Mouse (Mus musculus): ENCODE data around the gene Gm42417. TPM values are rescaled to one million over a fixed set of nuclear protein-coding genes. Genes with fewer than 3 reads are reported as not detected.

The Gm42417 gene
- polyA plus RNA-seq, 1 experiment from 2014 or later, result not detected

DNA sequence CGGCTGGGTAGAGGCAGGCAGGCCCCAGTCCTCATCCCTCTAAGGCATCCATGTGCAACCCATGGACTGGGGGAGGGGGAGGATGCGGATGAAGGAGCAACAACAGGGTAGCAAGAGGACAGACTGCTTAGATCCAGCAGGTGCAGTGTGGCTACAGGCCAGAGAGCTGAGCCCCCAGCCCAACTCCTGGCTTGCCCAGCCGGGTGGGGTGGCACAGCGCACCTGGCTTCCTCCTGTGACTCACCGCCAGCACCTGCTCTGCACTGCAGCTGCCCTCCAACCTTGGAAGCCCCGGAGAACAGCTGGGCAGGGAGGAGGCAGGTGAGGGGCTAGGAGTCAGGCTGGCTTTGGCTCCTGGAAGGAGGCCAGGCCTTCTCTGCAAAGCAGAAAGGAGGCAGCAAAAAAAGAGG, 40.8 kb upstream of the Gm42417 start:
- Histone ChIP-seq H3K27me3 (ENCODE audit: control insufficient read depth, insufficient read depth, low read length) (no peaks in the 10 kb centered on the region), H3K4me2 (ENCODE audit: low read depth, low read length) (peak overlapping the region; percentile 38; the same call in 1 of the 2 replicates), H3K36me3 (replicated peaks; ENCODE audit: control insufficient read depth, insufficient read depth, low read depth, low read length) (no peaks in the 10 kb centered on the region), H3K4me1 (ENCODE audit: control insufficient read depth, insufficient read depth, low read length) (peaks cover 14% of the 10 kb centered on the region), H3K9me3 (replicated peaks; ENCODE audit: control insufficient read depth, low read length) (no peaks in the 10 kb centered on the region), H3K27ac (replicated peaks; ENCODE audit: low read depth, low read length) (peak overlapping the region; percentile 81), H3K4me3 (ENCODE audit: low read depth, low read length) (no peak overlapping the region; the same call in 1 of the 2 replicates), H3K9ac (replicated peaks; ENCODE audit: low read length) (peak overlapping the region; percentile 37)
- peak; percentile 36 for ATAC-seq (replicated peaks; ENCODE audit: insufficient number of reproducible peaks, low FRiP score, low TSS enrichment, low read depth)
- no peak for DNase-seq (ENCODE audit: low spot score)
- 10% methylated on average over 6 of the region's 6 CpGs for WGBS

DNA sequence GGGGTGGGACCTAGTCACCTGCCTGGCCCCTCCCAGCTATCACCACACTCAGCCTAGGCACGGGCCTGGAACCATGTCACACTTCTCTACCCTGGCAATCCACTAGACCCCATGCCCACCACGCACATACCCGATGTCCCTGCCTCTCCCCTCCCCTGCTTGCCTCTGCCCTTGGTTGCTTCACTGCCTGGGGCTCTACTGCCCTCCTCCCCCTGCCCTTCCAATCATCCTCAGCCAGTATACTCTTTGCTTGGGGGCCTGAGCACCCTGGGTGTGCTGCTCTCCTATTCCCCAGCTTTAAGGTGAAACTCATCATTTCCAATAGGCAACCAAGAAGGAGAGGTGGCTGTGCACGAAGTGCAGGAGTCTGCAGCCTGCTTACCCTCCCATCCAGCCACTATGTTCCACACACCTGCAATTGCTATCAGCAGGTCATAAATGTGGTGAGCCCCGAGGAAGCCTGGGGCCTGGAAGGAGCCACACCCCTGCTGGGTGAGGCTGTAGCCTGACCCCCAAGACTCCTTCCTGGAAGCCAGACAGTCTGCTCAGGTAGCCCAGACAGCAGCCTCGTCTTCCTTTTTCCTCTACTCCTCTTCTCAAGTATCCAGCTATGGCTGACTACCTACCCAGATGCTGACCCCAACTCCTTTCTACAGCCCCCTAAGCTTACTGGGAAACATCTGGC, 37.9 kb upstream of the Gm42417 start:
- 57% methylated on average over 6 of the region's 6 CpGs for WGBS
- no peak for ATAC-seq (replicated peaks; ENCODE audit: insufficient number of reproducible peaks, low FRiP score, low TSS enrichment, low read depth)
- no peak overlapping the region for H3K9ac ChIP-seq (replicated peaks; ENCODE audit: low read length)
- H3K36me3 ChIP-seq (replicated peaks; ENCODE audit: control insufficient read depth, insufficient read depth, low read depth, low read length), result no peaks in the 10 kb centered on the region
- H3K27ac ChIP-seq (replicated peaks; ENCODE audit: low read depth, low read length), result no peak overlapping the region
- no peak for DNase-seq (ENCODE audit: low spot score)
- H3K4me1 ChIP-seq (ENCODE audit: control insufficient read depth, insufficient read depth, low read length), result peaks cover 14% of the 10 kb centered on the region
- H3K4me2 ChIP-seq (ENCODE audit: low read depth, low read length), result no peak overlapping the region
- no peaks in the 10 kb centered on the region for H3K27me3 ChIP-seq (ENCODE audit: control insufficient read depth, insufficient read depth, low read length)
- H3K4me3 ChIP-seq (ENCODE audit: low read depth, low read length), result no peak overlapping the region
- H3K9me3 ChIP-seq (replicated peaks; ENCODE audit: control insufficient read depth, low read length), result no peaks in the 10 kb centered on the region

GRCm38 (mm10) chr1:36575347-36575746, 36.1 kb upstream of the Gm42417 start:
- H3K4me3 ChIP-seq (ENCODE audit: low read depth, low read length), result no peak overlapping the region
- no peaks in the 10 kb centered on the region for H3K27me3 ChIP-seq (ENCODE audit: control insufficient read depth, insufficient read depth, low read length)
- peaks cover 6% of the 10 kb centered on the region for H3K4me1 ChIP-seq (ENCODE audit: control insufficient read depth, insufficient read depth, low read length)
- H3K36me3 ChIP-seq (replicated peaks; ENCODE audit: control insufficient read depth, insufficient read depth, low read depth, low read length), result no peaks in the 10 kb centered on the region
- H3K9ac ChIP-seq (replicated peaks; ENCODE audit: low read length), result no peak overlapping the region
- ATAC-seq (replicated peaks; ENCODE audit: insufficient number of reproducible peaks, low FRiP score, low TSS enrichment, low read depth) (no peak), DNase-seq (ENCODE audit: low spot score) (no peak)
- 53% methylated on average over 6 of the region's 6 CpGs for WGBS
- no peak overlapping the region for H3K4me2 ChIP-seq (ENCODE audit: low read depth, low read length)
- H3K9me3 ChIP-seq (replicated peaks; ENCODE audit: control insufficient read depth, low read length), result no peaks in the 10 kb centered on the region
- 0 out of 2 replicates have a peak overlapping the region, but pooled peaks have one; percentile 14 for H3K27ac ChIP-seq (replicated peaks; ENCODE audit: low read depth, low read length)

DNA sequence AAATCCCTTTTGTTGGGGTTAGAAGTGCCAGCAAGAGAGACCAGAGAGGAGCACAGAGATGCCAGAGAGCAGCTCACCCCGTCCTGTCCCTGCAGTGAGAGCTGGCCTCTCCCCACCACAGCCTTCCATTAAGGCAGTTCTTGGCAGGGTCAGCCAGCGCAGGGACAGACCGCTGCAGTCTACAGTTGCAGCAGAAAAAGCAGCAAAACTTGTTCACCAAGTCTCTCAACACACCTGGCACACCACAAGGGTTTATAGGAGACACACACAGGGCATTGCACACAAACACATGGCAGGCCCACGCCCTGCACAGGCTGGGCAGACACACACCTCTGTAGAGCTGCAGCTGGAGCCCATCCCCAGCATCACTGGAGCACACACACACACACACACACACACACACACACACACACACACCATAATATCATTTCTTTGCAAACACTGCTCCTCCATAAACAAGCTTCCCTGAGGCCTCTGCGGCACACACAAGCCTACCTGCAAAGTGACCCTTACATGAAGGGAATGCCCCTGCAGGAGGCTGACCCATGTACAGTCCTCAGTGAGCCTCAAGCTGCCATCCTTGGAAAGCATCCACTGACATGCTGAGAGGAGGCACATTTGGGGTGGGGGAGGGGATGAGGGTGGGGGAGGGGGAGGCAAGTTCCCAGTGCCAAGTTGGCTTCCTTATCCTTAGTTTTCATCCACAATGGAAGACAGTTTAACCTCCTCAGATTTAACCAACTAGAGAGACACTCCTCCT, 35.1 kb upstream of the Gm42417 start:
- DNase-seq (ENCODE audit: low spot score) (no peak), ATAC-seq (replicated peaks; ENCODE audit: insufficient number of reproducible peaks, low FRiP score, low TSS enrichment, low read depth) (no peak)
- 77% methylated on average over 5 of the region's 5 CpGs for WGBS
- Histone ChIP-seq H3K9ac (replicated peaks; ENCODE audit: low read length) (no peak overlapping the region), H3K4me1 (ENCODE audit: control insufficient read depth, insufficient read depth, low read length) (no peaks in the 10 kb centered on the region), H3K4me2 (ENCODE audit: low read depth, low read length) (no peak overlapping the region), H3K9me3 (replicated peaks; ENCODE audit: control insufficient read depth, low read length) (no peaks in the 10 kb centered on the region), H3K27ac (replicated peaks; ENCODE audit: low read depth, low read length) (no peak overlapping the region), H3K36me3 (replicated peaks; ENCODE audit: control insufficient read depth, insufficient read depth, low read depth, low read length) (no peaks in the 10 kb centered on the region), H3K4me3 (ENCODE audit: low read depth, low read length) (no peak overlapping the region), H3K27me3 (ENCODE audit: control insufficient read depth, insufficient read depth, low read length) (no peaks in the 10 kb centered on the region)

GRCm38 (mm10) chr1:36573524-36573923, 34.3 kb upstream of the Gm42417 start:
- no peak overlapping the region for H3K4me3 ChIP-seq (ENCODE audit: low read depth, low read length)
- no peaks in the 10 kb centered on the region for H3K36me3 ChIP-seq (replicated peaks; ENCODE audit: control insufficient read depth, insufficient read depth, low read depth, low read length)
- no peak overlapping the region for H3K27ac ChIP-seq (replicated peaks; ENCODE audit: low read depth, low read length)
- DNase-seq (ENCODE audit: low spot score), result no peak
- H3K27me3 ChIP-seq (ENCODE audit: control insufficient read depth, insufficient read depth, low read length), result no peaks in the 10 kb centered on the region
- no peak for ATAC-seq (replicated peaks; ENCODE audit: insufficient number of reproducible peaks, low FRiP score, low TSS enrichment, low read depth)
- H3K4me2 ChIP-seq (ENCODE audit: low read depth, low read length), result no peak overlapping the region
- no peak overlapping the region for H3K9ac ChIP-seq (replicated peaks; ENCODE audit: low read length)
- no peaks in the 10 kb centered on the region for H3K9me3 ChIP-seq (replicated peaks; ENCODE audit: control insufficient read depth, low read length)
- H3K4me1 ChIP-seq (ENCODE audit: control insufficient read depth, insufficient read depth, low read length), result no peaks in the 10 kb centered on the region
- WGBS, result 81% methylated on average over 8 of the region's 8 CpGs

GRCm38 (mm10) chr1:36572709-36573108, 33.5 kb upstream of the Gm42417 start:
- Histone ChIP-seq H3K4me2 (ENCODE audit: low read depth, low read length) (no peak overlapping the region), H3K4me3 (ENCODE audit: low read depth, low read length) (no peak overlapping the region), H3K9me3 (replicated peaks; ENCODE audit: control insufficient read depth, low read length) (no peaks in the 10 kb centered on the region), H3K4me1 (ENCODE audit: control insufficient read depth, insufficient read depth, low read length) (no peaks in the 10 kb centered on the region), H3K9ac (replicated peaks; ENCODE audit: low read length) (no peak overlapping the region), H3K27me3 (ENCODE audit: control insufficient read depth, insufficient read depth, low read length) (no peaks in the 10 kb centered on the region), H3K36me3 (replicated peaks; ENCODE audit: control insufficient read depth, insufficient read depth, low read depth, low read length) (no peaks in the 10 kb centered on the region), H3K27ac (replicated peaks; ENCODE audit: low read depth, low read length) (no peak overlapping the region)
- DNase-seq (ENCODE audit: low spot score) (no peak), ATAC-seq (replicated peaks; ENCODE audit: insufficient number of reproducible peaks, low FRiP score, low TSS enrichment, low read depth) (no peak)
- 58% methylated on average over 1 of the region's 1 CpGs for whole genome bisulfite sequencing

DNA sequence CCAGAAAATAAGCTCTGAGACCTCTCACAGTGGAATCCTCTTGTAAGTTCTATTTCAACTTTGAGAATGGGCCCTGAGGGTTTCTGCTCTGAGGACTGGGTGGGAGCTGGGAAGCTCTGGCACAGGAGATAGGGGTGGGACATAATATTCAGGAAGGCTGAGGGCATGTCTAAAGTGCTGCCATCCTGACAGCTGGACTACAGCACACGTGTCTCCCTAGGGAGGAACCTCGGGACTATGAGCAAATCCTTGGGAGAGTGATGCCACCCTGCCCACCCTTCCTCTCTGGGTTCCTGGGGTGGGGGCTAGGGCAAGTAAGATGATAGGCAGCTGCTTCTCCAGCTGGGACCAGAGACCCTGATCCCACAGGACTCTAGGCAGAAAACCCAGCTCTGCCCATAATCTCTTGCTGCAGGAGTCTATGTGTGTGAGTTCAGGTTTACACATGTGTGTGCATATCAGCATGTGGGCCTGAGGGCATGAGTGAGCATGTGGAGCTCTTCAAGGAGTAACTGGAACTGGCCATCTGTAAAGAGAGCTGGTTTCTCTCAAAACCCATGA, 33.0 kb upstream of the Gm42417 start:
- H3K4me1 ChIP-seq (ENCODE audit: control insufficient read depth, insufficient read depth, low read length), result no peaks in the 10 kb centered on the region
- no peak overlapping the region for H3K27ac ChIP-seq (replicated peaks; ENCODE audit: low read depth, low read length)
- WGBS, result 64% methylated on average over 2 of the region's 2 CpGs
- H3K27me3 ChIP-seq (ENCODE audit: control insufficient read depth, insufficient read depth, low read length), result no peaks in the 10 kb centered on the region
- H3K9ac ChIP-seq (replicated peaks; ENCODE audit: low read length), result no peak overlapping the region
- no peak overlapping the region for H3K4me3 ChIP-seq (ENCODE audit: low read depth, low read length)
- ATAC-seq (replicated peaks; ENCODE audit: insufficient number of reproducible peaks, low FRiP score, low TSS enrichment, low read depth) (no peak), DNase-seq (ENCODE audit: low spot score) (no peak)
- no peaks in the 10 kb centered on the region for H3K36me3 ChIP-seq (replicated peaks; ENCODE audit: control insufficient read depth, insufficient read depth, low read depth, low read length)
- H3K4me2 ChIP-seq (ENCODE audit: low read depth, low read length), result no peak overlapping the region
- no peaks in the 10 kb centered on the region for H3K9me3 ChIP-seq (replicated peaks; ENCODE audit: control insufficient read depth, low read length)

GRCm38 (mm10) chr1:36571627-36572026, 32.4 kb upstream of the Gm42417 start:
- no peaks in the 10 kb centered on the region for H3K27me3 ChIP-seq (ENCODE audit: control insufficient read depth, insufficient read depth, low read length)
- no peak overlapping the region for H3K4me2 ChIP-seq (ENCODE audit: low read depth, low read length)
- no peaks in the 10 kb centered on the region for H3K36me3 ChIP-seq (replicated peaks; ENCODE audit: control insufficient read depth, insufficient read depth, low read depth, low read length)
- no peak overlapping the region for H3K9ac ChIP-seq (replicated peaks; ENCODE audit: low read length)
- ATAC-seq (replicated peaks; ENCODE audit: insufficient number of reproducible peaks, low FRiP score, low TSS enrichment, low read depth), result no peak; the same call in 1 of the 2 replicates
- no peak overlapping the region for H3K27ac ChIP-seq (replicated peaks; ENCODE audit: low read depth, low read length)
- H3K4me3 ChIP-seq (ENCODE audit: low read depth, low read length), result no peak overlapping the region
- no peak for DNase-seq (ENCODE audit: low spot score)
- H3K4me1 ChIP-seq (ENCODE audit: control insufficient read depth, insufficient read depth, low read length), result no peaks in the 10 kb centered on the region
- H3K9me3 ChIP-seq (replicated peaks; ENCODE audit: control insufficient read depth, low read length), result no peaks in the 10 kb centered on the region
- WGBS, result 29% methylated on average over 6 of the region's 6 CpGs

Data from embryonic facial prominence, embryonic 11.5 days (tissue).